Mouse (Mus musculus): ENCODE results near the gene Tmem25. TPM values are rescaled to one million over a fixed set of nuclear protein-coding genes. Genes with fewer than 3 reads are reported as not detected.

Gene Tmem25
- polyA plus RNA-seq, 1 experiment: 0.85 TPM

DNA sequence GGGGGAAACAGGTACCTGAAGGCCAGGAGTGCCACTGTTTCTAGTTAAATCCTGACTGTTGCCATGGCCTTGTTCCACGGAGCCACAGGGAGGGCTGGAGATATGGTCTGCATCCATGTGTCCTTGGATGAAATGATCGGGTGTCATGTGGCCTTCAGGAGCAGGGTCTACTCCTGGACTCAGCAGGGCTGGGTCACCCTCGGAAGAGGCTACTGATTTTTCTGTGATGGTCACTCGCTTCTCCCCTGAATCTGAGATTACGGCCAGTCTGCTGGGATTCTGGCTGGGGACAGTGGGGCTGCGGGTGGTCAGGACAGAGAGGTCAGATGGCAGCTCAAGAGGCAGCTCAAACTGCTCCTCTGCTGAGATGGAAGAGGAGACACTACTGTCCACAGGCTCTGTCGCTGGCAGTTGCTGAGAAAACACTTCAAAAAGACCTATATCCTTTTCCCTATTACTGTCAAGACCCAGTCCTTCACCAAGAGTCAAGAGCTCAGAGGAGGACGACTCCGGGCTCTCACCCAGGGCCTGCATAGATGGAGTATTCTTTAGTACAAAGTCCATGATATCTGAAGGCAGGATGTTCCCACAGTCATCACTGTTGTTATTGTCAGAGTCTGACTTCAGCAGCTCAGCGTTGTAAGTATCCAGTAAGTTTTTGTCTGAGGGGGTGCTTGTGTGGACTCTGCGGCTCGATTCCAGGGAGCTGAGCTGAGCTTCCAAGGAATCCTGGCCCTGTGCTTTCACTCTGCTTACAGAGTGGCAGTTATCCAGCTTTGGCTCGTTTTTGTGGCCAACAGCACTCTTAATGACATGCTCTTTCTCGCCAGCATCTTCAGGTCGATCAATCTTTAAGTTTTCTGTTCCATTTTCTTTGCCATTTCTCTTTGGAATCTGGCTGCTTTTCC lies 21.1 kb upstream of the Tmem25 start:
- Histone ChIP-seq H3K4me3 (replicated peaks; ENCODE audit: control insufficient read depth, low read depth, low read length) (no peak overlapping the region), H3K27ac (ENCODE audit: control insufficient read depth, insufficient read depth, low read depth, low read length, poor library complexity) (no peak overlapping the region), H3K4me1 (ENCODE audit: control insufficient read depth, insufficient read depth, low read length) (no peaks in the 10 kb centered on the region)
- no peak for TF ChIP-seq POLR2A (IDR thresholded peaks at IDR 0.05; ENCODE audit: borderline replicate concordance, control insufficient read depth, low read depth, low read length)
- 91% methylated on average over 15 of the region's 15 CpGs for WGBS

GRCm38 (mm10) chr9:44817522-44817921 lies 18.4 kb upstream of the Tmem25 start:
- Histone ChIP-seq H3K4me3 (replicated peaks; ENCODE audit: control insufficient read depth, low read depth, low read length) (no peak overlapping the region), H3K4me1 (ENCODE audit: control insufficient read depth, insufficient read depth, low read length) (no peaks in the 10 kb centered on the region), H3K27ac (ENCODE audit: control insufficient read depth, insufficient read depth, low read depth, low read length, poor library complexity) (no peak overlapping the region)
- TF ChIP-seq CTCF (IDR thresholded peaks at IDR 0.05; ENCODE audit: control insufficient read depth, insufficient read depth, low read length) (no peak), POLR2A (IDR thresholded peaks at IDR 0.05; ENCODE audit: borderline replicate concordance, control insufficient read depth, low read depth, low read length) (no peak)
- WGBS: 82% methylated on average over 5 of the region's 5 CpGs

DNA sequence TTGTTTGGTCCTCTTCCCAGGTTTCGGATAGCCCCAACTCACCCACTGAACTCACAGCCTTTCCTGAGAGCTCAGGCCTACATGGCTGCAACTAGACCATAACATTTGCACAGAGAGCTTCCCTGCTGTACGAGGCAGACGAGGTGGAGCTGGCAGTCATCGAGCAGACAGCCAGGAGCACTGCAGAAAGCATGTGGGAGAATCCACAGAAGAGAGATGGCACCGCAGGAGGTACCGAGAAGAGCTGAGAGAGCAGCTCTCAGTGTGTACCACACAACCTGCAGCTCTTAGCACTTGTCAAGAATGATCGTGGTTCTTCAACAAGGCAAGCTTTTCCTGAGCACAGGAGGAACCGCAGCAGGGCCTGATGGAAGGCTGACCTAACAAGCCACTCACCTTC lies 15.1 kb upstream of the Tmem25 start:
- H3K4me1 ChIP-seq (ENCODE audit: control insufficient read depth, insufficient read depth, low read length): no peaks in the 10 kb centered on the region
- no peak overlapping the region for H3K27ac ChIP-seq (ENCODE audit: control insufficient read depth, insufficient read depth, low read depth, low read length, poor library complexity)
- 92% methylated on average over 8 of the region's 8 CpGs for WGBS
- no peak overlapping the region for H3K4me3 ChIP-seq (replicated peaks; ENCODE audit: control insufficient read depth, low read depth, low read length)
- TF ChIP-seq CTCF (IDR thresholded peaks at IDR 0.05; ENCODE audit: control insufficient read depth, insufficient read depth, low read length) (no peak), POLR2A (IDR thresholded peaks at IDR 0.05; ENCODE audit: borderline replicate concordance, control insufficient read depth, low read depth, low read length) (no peak)

DNA sequence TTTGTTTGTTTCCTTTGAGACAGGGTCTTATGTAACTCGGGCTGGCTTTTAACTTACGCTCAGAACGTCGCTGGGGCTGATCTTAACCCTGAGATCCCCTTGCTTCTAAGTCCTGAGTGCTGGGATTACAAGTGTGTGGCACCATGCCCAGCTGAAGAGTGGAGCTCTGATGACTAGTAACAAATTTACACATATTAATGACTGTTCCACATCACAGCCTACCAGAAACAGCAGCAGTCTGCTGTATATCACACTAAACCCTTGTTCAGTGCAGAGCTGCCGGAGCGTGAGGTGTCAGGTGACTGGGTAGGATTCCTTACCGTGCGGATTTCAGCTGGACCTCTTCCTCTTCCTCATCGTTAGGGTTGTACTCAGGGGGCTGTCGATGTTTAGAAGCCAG lies 11.2 kb upstream of the Tmem25 start:
- 86% methylated on average over 10 of the region's 10 CpGs for WGBS
- no peak overlapping the region for H3K27ac ChIP-seq (ENCODE audit: control insufficient read depth, insufficient read depth, low read depth, low read length, poor library complexity)
- no peak overlapping the region for H3K4me3 ChIP-seq (replicated peaks; ENCODE audit: control insufficient read depth, low read depth, low read length)
- H3K4me1 ChIP-seq (ENCODE audit: control insufficient read depth, insufficient read depth, low read length): no peaks in the 10 kb centered on the region
- TF ChIP-seq CTCF (IDR thresholded peaks at IDR 0.05; ENCODE audit: control insufficient read depth, insufficient read depth, low read length) (no peak), POLR2A (IDR thresholded peaks at IDR 0.05; ENCODE audit: borderline replicate concordance, control insufficient read depth, low read depth, low read length) (no peak)

DNA sequence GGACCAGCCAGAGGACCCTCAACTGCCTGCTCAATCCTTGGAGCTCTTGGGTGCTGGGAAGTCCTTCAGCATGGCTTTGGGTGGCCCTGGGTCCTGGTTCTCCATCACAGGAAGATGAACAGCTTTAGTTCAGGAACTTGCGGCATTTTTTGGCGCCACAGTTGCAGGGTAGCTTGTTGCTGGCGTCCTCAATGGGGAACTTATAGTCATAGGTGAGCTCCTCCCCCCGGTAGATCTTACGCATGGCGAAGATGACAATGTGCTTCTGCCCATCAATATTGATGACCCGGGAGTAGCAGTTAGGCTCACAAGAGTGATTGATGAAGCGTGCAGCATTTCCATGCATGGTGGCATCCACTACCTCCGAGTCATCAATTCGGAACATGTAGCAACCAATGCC lies 8.7 kb upstream of the Tmem25 start:
- H3K27ac ChIP-seq (ENCODE audit: control insufficient read depth, insufficient read depth, low read depth, low read length, poor library complexity): no peak overlapping the region
- H3K4me1 ChIP-seq (ENCODE audit: control insufficient read depth, insufficient read depth, low read length): no peaks in the 10 kb centered on the region
- H3K4me3 ChIP-seq (replicated peaks; ENCODE audit: control insufficient read depth, low read depth, low read length): no peak overlapping the region
- TF ChIP-seq POLR2A (IDR thresholded peaks at IDR 0.05; ENCODE audit: borderline replicate concordance, control insufficient read depth, low read depth, low read length) (no peak), CTCF (IDR thresholded peaks at IDR 0.05; ENCODE audit: control insufficient read depth, insufficient read depth, low read length) (no peak)
- 88% methylated on average over 10 of the region's 10 CpGs for WGBS

DNA sequence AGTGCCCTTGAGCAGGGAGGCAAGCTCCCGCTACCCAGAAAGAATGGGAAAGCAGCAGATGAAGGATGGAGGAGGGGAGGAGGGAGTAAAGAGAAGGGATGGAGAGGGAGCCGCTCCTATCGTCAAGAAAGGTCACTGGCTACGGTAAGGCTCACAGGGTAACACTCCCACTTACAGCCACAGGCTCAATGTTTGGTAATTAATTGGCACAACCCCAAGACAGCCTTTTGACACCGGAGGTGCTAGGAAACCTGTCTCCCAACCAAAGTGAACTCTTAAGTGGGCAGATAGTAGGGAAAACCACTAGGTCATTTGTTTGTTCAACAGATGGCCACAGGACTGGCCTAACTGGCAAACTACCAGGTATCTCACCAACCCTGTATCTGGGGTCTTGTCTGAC lies 8.0 kb upstream of the Tmem25 start:
- no peaks in the 10 kb centered on the region for H3K4me1 ChIP-seq (ENCODE audit: control insufficient read depth, insufficient read depth, low read length)
- TF ChIP-seq CTCF (IDR thresholded peaks at IDR 0.05; ENCODE audit: control insufficient read depth, insufficient read depth, low read length) (no peak), POLR2A (IDR thresholded peaks at IDR 0.05; ENCODE audit: borderline replicate concordance, control insufficient read depth, low read depth, low read length) (no peak)
- no peak overlapping the region for H3K27ac ChIP-seq (ENCODE audit: control insufficient read depth, insufficient read depth, low read depth, low read length, poor library complexity)
- H3K4me3 ChIP-seq (replicated peaks; ENCODE audit: control insufficient read depth, low read depth, low read length): no peak overlapping the region
- WGBS: 90% methylated on average over 5 of the region's 5 CpGs

GRCm38 (mm10) chr9:44805536-44805935 lies 6.4 kb upstream of the Tmem25 start:
- no peaks in the 10 kb centered on the region for H3K4me1 ChIP-seq (ENCODE audit: control insufficient read depth, insufficient read depth, low read length)
- H3K27ac ChIP-seq (ENCODE audit: control insufficient read depth, insufficient read depth, low read depth, low read length, poor library complexity): no peak overlapping the region
- H3K4me3 ChIP-seq (replicated peaks; ENCODE audit: control insufficient read depth, low read depth, low read length): no peak overlapping the region
- TF ChIP-seq CTCF (IDR thresholded peaks at IDR 0.05; ENCODE audit: control insufficient read depth, insufficient read depth, low read length): no peak
- no peak for TF ChIP-seq POLR2A (IDR thresholded peaks at IDR 0.05; ENCODE audit: borderline replicate concordance, control insufficient read depth, low read depth, low read length)
- WGBS: 95% methylated on average over 5 of the region's 5 CpGs

DNA sequence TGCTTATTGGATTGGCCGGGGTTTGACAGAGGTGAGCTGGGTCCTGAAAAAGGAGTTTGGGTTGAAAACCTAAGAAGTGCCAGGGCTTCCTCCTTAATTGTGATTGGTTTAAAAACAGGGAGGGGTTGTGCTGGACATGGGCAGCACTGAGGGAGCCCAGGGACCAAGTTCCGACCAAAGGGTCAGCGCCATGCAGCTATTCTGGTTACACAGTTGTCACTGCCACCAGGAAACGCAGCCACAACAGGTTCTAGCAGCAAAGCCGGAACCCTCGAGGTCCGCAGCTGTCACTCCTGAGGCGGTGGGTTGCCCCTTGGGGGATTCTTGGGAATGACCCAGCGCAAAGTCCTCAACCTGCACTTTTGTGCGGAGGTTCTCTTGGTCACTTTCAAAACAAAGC lies 5.6 kb upstream of the Tmem25 start:
- WGBS: 89% methylated on average over 10 of the region's 10 CpGs
- no peak overlapping the region for H3K4me3 ChIP-seq (replicated peaks; ENCODE audit: control insufficient read depth, low read depth, low read length)
- H3K4me1 ChIP-seq (ENCODE audit: control insufficient read depth, insufficient read depth, low read length): no peaks in the 10 kb centered on the region
- TF ChIP-seq CTCF (IDR thresholded peaks at IDR 0.05; ENCODE audit: control insufficient read depth, insufficient read depth, low read length) (no peak), POLR2A (IDR thresholded peaks at IDR 0.05; ENCODE audit: borderline replicate concordance, control insufficient read depth, low read depth, low read length) (no peak)
- no peak overlapping the region for H3K27ac ChIP-seq (ENCODE audit: control insufficient read depth, insufficient read depth, low read depth, low read length, poor library complexity)

Measured in bone marrow, adult 2 months (tissue).